Mouse (Mus musculus) cerebellum, postnatal 10 days (tissue): ENCODE data around the gene Cfap77.

Experiments
- DNase-seq, 2 experiments: peaks; one replicate each; pipeline ENCODE4 v3.0.0; 2021; ENCODE audit warnings: mixed read lengths in 2 of 2

Gene Cfap77

GRCm38 (mm10) chr2:28994014-28994413 lies 60.9 kb downstream of the Cfap77 start:
- DNase-seq, result no peak

GRCm38 (mm10) chr2:28988781-28989180 lies 66.1 kb downstream of the Cfap77 start:
- DNase-seq, result no peak

GRCm38 (mm10) chr2:28980080-28980910 lies 74.6 kb downstream of the Cfap77 start:
- DNase-seq, result no peak

GRCm38 (mm10) chr2:28978461-28978860 lies 76.4 kb downstream of the Cfap77 start:
- no peak for DNase-seq

GRCm38 (mm10) chr2:28976635-28977034 lies 78.2 kb downstream of the Cfap77 start:
- peak; percentile 95 for DNase-seq

- DNase-seq, result no peak
These were observed 79.3 kb downstream of the Cfap77 start for GRCm38 (mm10) chr2:28975604-28976003.

GRCm38 (mm10) chr2:28974520-28974919 lies 80.3 kb downstream of the Cfap77 start:
- DNase-seq, result no peak

- peak; percentile 53 to 73 for DNase-seq
These were observed 80.9 kb downstream of the Cfap77 start for GRCm38 (mm10) chr2:28973832-28974450.

GRCm38 (mm10) chr2:28970424-28970823 lies 84.4 kb downstream of the Cfap77 start:
- DNase-seq, result no peak

- DNase-seq, result no peak
These were observed 86.6 kb downstream of the Cfap77 start for GRCm38 (mm10) chr2:28968278-28968677.

- DNase-seq, result peak in 1 of 2 experiments; percentile 19
These were observed 88.6 kb downstream of the Cfap77 start for GRCm38 (mm10) chr2:28966151-28966795.

GRCm38 (mm10) chr2:28963565-28963964 lies 91.3 kb downstream of the Cfap77 start:
- DNase-seq, result no peak

- no peak for DNase-seq
These were observed 93.2 kb downstream of the Cfap77 start for GRCm38 (mm10) chr2:28961636-28962035.

GRCm38 (mm10) chr2:28961024-28961585 lies 93.8 kb downstream of the Cfap77 start:
- DNase-seq, result no peak

GRCm38 (mm10) chr2:28956874-28957273 lies 98.0 kb downstream of the Cfap77 start:
- DNase-seq, result no peak

- peak; percentile 35 to 39 for DNase-seq
These were observed 100.3 kb downstream of the Cfap77 start for GRCm38 (mm10) chr2:28954595-28954994.

GRCm38 (mm10) chr2:28952981-28953380 lies 101.9 kb downstream of the Cfap77 start:
- DNase-seq, result no peak

- DNase-seq, result no peak
These were observed 108.6 kb downstream of the Cfap77 start for GRCm38 (mm10) chr2:28946312-28946711.

- DNase-seq, result no peak
These were observed 109.5 kb downstream of the Cfap77 start for GRCm38 (mm10) chr2:28945388-28945787.

GRCm38 (mm10) chr2:28943666-28944516 lies 111.0 kb downstream of the Cfap77 start:
- peak in 1 of 2 experiments; percentile 26 for DNase-seq

GRCm38 (mm10) chr2:28938997-28939396 lies 115.9 kb downstream of the Cfap77 start:
- DNase-seq, result no peak

- no peak for DNase-seq
These were observed 124.3 kb downstream of the Cfap77 start for GRCm38 (mm10) chr2:28930571-28930970.
